Mouse (Mus musculus): Measurements from ENCODE around the gene Wdr59. TPM values are rescaled to one million over a fixed set of nuclear protein-coding genes. Genes with fewer than 3 reads are reported as not detected.
A peak's percentile ranks its signal among the peaks of the same experiment; 100 is the strongest.

Gene Wdr59
- polyA plus RNA-seq, 1 experiment from 2014 or later, result 6.2 TPM

- Histone ChIP-seq H3K27ac (peak overlapping the region; percentile 93), H3K9me3 (no peaks in the 10 kb centered on the region), H3K4me3 (peak overlapping the region; percentile 89), H3K4me1 (peaks cover 32% of the 10 kb centered on the region), H3K9ac (peak overlapping the region; percentile 90), H3K27me3 (no peaks in the 10 kb centered on the region), H3K4me2 (peak overlapping the region; percentile 81), H3K36me3 (no peaks in the 10 kb centered on the region)
- under 1% methylated on average over 64 of the region's 64 CpGs for WGBS
- ATAC-seq (ENCODE audit: insufficient number of reproducible peaks, low FRiP score, low TSS enrichment, low read depth), result peak; percentile 50; the same call in 1 of the 2 replicates
Measured at GRCm38 (mm10) chr8:111536978-111537764, 15.3 kb upstream of the Wdr59 start.

DNA sequence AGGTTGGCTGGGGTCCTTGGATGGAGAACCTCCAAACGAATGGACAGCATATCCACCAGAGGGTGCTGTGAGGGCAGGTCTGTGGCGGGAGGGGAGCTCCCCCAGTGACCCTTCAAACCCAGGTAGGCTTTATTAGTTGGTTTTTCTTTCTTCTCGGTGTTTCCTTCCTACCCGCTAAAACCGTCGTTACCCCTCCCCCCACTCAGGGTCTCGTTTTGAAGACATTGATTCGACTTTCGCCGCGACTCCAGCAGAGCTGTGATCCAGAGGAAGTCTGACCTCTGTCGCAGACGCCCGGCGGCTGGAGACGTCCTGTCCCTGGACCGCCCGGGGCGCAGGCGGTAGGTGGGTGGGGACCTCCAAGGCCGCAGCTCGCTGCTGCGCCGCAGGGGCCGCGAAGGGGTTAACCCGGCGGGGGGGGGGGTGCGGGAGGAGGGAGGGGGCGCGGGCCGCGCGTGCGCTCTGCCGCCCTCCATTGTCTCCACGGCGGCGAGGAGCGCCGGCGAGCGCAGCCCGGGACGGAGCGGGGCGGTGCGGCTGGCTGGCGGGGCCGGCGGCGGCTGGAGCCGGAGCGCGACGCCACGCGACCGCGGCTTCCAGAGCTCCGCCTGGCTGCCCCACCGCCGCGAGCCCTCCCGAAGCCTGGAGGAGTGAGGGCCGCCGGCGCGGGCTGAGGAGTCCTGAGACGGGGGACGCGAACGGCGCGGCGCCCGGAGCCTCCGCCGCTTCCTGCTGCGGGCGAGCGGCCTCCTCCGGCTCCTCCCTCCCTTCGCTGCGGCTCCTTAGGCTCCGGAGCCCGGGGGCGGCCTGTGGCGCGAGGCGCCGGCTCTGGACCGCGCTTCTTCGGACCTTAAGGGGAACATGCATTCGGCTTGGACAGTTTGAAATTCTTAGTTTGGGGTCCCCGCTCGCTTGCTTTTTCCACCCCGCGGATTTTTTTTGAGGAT is 14.4 kb upstream of the Wdr59 start, which contains the start of gene Znrf1:
Gene Znrf1 (plus strand): TSS at position 67 of the 947 bp plus-strand sequence.
- no peaks in the 10 kb centered on the region for H3K9me3 ChIP-seq
- peak; percentile 86 for ATAC-seq (ENCODE audit: insufficient number of reproducible peaks, low FRiP score, low TSS enrichment, low read depth)
- under 1% methylated on average over 64 of the region's 100 CpGs for WGBS

DNA sequence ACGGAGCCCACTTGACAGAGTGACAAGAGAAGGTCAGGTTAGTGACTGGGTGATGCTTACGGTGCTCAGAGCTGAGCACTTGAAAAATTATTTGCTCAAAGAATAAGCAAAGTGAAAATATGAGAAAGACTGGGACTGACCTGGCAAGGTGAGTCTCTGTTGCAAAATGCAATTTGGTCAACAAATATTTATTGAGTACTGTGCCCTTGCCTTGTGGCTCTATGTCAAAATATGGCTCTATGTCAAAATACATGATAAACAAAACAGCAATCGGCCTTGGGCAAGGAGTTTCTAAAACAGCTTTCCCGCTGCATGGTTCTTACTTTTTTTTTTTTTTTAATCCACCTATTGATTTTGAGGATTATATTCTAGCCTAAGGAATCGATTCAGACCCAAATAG is 13.6 kb upstream of the Wdr59 start:
- peak overlapping the region; percentile 89 for H3K4me3 ChIP-seq
- peaks cover 27% of the 10 kb centered on the region for H3K4me1 ChIP-seq
- H3K4me2 ChIP-seq, result peak overlapping the region; percentile 81
- H3K27me3 ChIP-seq, result no peaks in the 10 kb centered on the region
- ATAC-seq (ENCODE audit: insufficient number of reproducible peaks, low FRiP score, low TSS enrichment, low read depth), result no peak
- H3K9ac ChIP-seq, result no peak overlapping the region
- H3K36me3 ChIP-seq, result no peaks in the 10 kb centered on the region
- H3K27ac ChIP-seq, result no peak overlapping the region
- 35% methylated on average over 5 of the region's 5 CpGs for WGBS
- no peaks in the 10 kb centered on the region for H3K9me3 ChIP-seq

More for the DNA sequence above, 14.4 kb upstream of the Wdr59 start, which contains the start of gene Znrf1:
- peaks cover 32% of the 10 kb centered on the region for H3K4me1 ChIP-seq
- H3K9ac ChIP-seq, result peak within 1 kb of the TSS; percentile 90
- peak within 1 kb of the TSS; percentile 93 for H3K27ac ChIP-seq
- H3K27me3 ChIP-seq, result no peaks in the 10 kb centered on the region
- peak within 1 kb of the TSS; percentile 89 for H3K4me3 ChIP-seq
- no peaks in the 10 kb centered on the region for H3K36me3 ChIP-seq
- H3K4me2 ChIP-seq, result peak within 1 kb of the TSS; percentile 81

- Histone ChIP-seq H3K36me3 (no peaks in the 10 kb centered on the region), H3K9ac (no peak overlapping the region), H3K4me1 (peaks cover 15% of the 10 kb centered on the region), H3K27ac (no peak overlapping the region), H3K9me3 (no peaks in the 10 kb centered on the region), H3K4me2 (no peak overlapping the region), H3K4me3 (no peak overlapping the region), H3K27me3 (no peaks in the 10 kb centered on the region)
- WGBS, result 75% methylated on average over 4 of the region's 4 CpGs
- ATAC-seq (ENCODE audit: insufficient number of reproducible peaks, low FRiP score, low TSS enrichment, low read depth), result no peak
Measured at GRCm38 (mm10) chr8:111533503-111533902, 11.6 kb upstream of the Wdr59 start.

- H3K9me3 ChIP-seq, result no peaks in the 10 kb centered on the region
- H3K4me1 ChIP-seq, result no peaks in the 10 kb centered on the region
- H3K9ac ChIP-seq, result no peak overlapping the region
- H3K27ac ChIP-seq, result no peak overlapping the region
- no peak overlapping the region for H3K4me3 ChIP-seq
- ATAC-seq (ENCODE audit: insufficient number of reproducible peaks, low FRiP score, low TSS enrichment, low read depth), result no peak
- no peaks in the 10 kb centered on the region for H3K36me3 ChIP-seq
- H3K4me2 ChIP-seq, result no peak overlapping the region
- H3K27me3 ChIP-seq, result no peaks in the 10 kb centered on the region
- 83% methylated on average over 17 of the region's 17 CpGs for WGBS
Measured at GRCm38 (mm10) chr8:111531621-111532020, 9.7 kb upstream of the Wdr59 start.

DNA sequence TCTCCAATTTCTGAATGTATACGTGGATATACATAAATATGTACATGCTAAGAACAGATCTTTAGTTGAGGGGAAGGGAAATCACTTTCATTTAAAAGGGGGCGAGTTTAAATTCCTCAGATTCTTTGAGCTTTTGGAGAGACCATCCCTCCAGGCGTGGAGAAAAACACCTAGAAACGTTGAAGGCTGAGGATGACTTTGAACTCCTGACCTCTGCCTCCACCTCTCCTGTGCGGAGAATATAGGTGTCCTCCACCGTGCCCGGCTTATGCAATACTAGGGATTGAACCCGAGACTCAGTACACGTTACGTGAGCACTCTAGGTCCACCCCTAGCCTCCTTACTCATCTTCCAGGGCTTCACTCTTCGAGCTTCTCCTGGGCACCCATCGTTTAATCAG is 9.3 kb upstream of the Wdr59 start:
- no peaks in the 10 kb centered on the region for H3K27me3 ChIP-seq
- H3K9me3 ChIP-seq, result no peaks in the 10 kb centered on the region
- H3K9ac ChIP-seq, result no peak overlapping the region
- no peaks in the 10 kb centered on the region for H3K36me3 ChIP-seq
- ATAC-seq (ENCODE audit: insufficient number of reproducible peaks, low FRiP score, low TSS enrichment, low read depth), result no peak
- no peak overlapping the region for H3K27ac ChIP-seq
- no peak overlapping the region for H3K4me2 ChIP-seq
- no peaks in the 10 kb centered on the region for H3K4me1 ChIP-seq
- 60% methylated on average over 12 of the region's 12 CpGs for WGBS
- no peak overlapping the region for H3K4me3 ChIP-seq

- no peak for ATAC-seq (ENCODE audit: insufficient number of reproducible peaks, low FRiP score, low TSS enrichment, low read depth)
- Histone ChIP-seq H3K4me1 (no peaks in the 10 kb centered on the region), H3K27me3 (no peaks in the 10 kb centered on the region), H3K4me2 (no peak overlapping the region), H3K9me3 (no peaks in the 10 kb centered on the region), H3K27ac (no peak overlapping the region), H3K9ac (no peak overlapping the region), H3K36me3 (no peaks in the 10 kb centered on the region), H3K4me3 (no peak overlapping the region)
- WGBS, result 81% methylated on average over 5 of the region's 5 CpGs
Measured at GRCm38 (mm10) chr8:111528071-111528470, 6.2 kb upstream of the Wdr59 start.

- Histone ChIP-seq H3K4me3 (no peak overlapping the region), H3K9ac (no peak overlapping the region), H3K27ac (no peak overlapping the region), H3K27me3 (no peaks in the 10 kb centered on the region), H3K36me3 (no peaks in the 10 kb centered on the region), H3K4me1 (no peaks in the 10 kb centered on the region), H3K9me3 (no peaks in the 10 kb centered on the region), H3K4me2 (no peak overlapping the region)
- ATAC-seq (ENCODE audit: insufficient number of reproducible peaks, low FRiP score, low TSS enrichment, low read depth), result no peak
- WGBS, result 69% methylated on average over 8 of the region's 8 CpGs
Measured at GRCm38 (mm10) chr8:111527149-111527548, 5.3 kb upstream of the Wdr59 start.

- H3K27ac ChIP-seq, result no peak overlapping the region
- no peaks in the 10 kb centered on the region for H3K36me3 ChIP-seq
- no peaks in the 10 kb centered on the region for H3K27me3 ChIP-seq
- H3K9ac ChIP-seq, result no peak overlapping the region
- H3K9me3 ChIP-seq, result no peaks in the 10 kb centered on the region
- no peak overlapping the region for H3K4me2 ChIP-seq
- H3K4me1 ChIP-seq, result peaks cover under 1% of the 10 kb centered on the region; the same call in 1 of the 2 replicates
- no peak for ATAC-seq (ENCODE audit: insufficient number of reproducible peaks, low FRiP score, low TSS enrichment, low read depth)
- WGBS, result 67% methylated on average over 6 of the region's 6 CpGs
- no peak overlapping the region for H3K4me3 ChIP-seq
Measured at GRCm38 (mm10) chr8:111526403-111527024, 4.6 kb upstream of the Wdr59 start.

DNA sequence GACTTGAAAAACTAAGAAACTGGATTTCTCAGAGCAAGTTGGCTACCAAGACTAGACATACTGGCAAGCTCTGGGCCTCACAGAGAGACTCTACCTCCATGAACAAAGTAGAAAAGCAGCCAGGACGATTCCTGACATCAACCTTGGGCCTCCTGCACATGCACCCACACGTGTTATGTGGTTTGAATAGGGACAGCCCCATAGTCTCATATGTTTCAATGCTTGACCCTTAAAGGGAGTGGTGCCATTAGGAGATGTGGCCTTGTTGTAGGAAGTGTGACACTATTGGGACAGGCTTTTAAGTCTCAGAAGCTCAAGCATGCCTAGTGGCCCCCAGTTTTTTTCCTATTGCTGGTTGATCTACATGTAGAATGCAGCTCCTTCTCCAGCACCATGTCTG is 4.4 kb downstream of the Wdr59 start:
- no peak overlapping the region for H3K27ac ChIP-seq
- H3K9me3 ChIP-seq, result no peaks in the 10 kb centered on the region
- H3K4me2 ChIP-seq, result no peak overlapping the region
- WGBS, result 87% methylated on average over 2 of the region's 2 CpGs
- no peak overlapping the region for H3K4me3 ChIP-seq
- ATAC-seq (ENCODE audit: insufficient number of reproducible peaks, low FRiP score, low TSS enrichment, low read depth), result no peak
- peaks cover 10% of the 10 kb centered on the region for H3K4me1 ChIP-seq
- H3K9ac ChIP-seq, result no peak overlapping the region
- 0 out of 2 replicates have a peak, but pooled peaks cover 4% of the 10 kb centered on the region for H3K36me3 ChIP-seq
- no peaks in the 10 kb centered on the region for H3K27me3 ChIP-seq

DNA sequence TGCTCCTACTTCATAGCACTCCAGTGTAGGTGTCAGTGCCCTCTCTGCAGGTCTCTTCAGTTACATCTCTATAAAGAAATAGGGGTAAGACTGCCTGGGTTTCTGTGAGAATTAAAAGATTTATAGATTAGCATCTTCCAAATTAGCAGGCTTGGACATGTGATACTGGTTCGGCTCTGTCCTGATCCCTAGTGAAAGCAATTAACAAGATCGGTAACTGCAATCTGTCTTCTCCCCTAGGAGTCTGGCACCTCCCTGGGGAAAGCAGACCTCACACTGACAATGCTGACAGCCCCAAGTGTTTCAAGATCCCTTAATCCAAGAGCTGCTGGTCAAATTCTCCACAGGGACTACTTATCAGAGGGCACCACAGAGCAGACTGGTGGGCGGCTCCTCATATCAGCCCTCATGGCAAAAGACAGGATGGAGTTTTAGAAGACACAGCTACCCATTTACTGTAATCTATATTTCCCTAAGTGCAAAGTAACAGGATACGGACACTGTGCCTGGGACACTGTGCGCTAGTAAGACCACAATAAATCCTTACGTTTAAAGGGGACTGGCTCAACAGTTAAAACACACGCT is 5.3 kb downstream of the Wdr59 start:
- H3K27ac ChIP-seq, result no peak overlapping the region
- WGBS, result 72% methylated on average over 7 of the region's 7 CpGs
- no peaks in the 10 kb centered on the region for H3K27me3 ChIP-seq
- no peak overlapping the region for H3K9ac ChIP-seq
- H3K36me3 ChIP-seq, result 0 out of 2 replicates have a peak, but pooled peaks cover 4% of the 10 kb centered on the region
- ATAC-seq (ENCODE audit: insufficient number of reproducible peaks, low FRiP score, low TSS enrichment, low read depth), result no peak
- H3K9me3 ChIP-seq, result no peaks in the 10 kb centered on the region
- H3K4me2 ChIP-seq, result no peak overlapping the region
- H3K4me1 ChIP-seq, result peaks cover 10% of the 10 kb centered on the region
- H3K4me3 ChIP-seq, result no peak overlapping the region

All from limb, embryonic 15.5 days (tissue).